Mouse (Mus musculus) cerebellum, adult 2 months (tissue): Measurements from ENCODE around the gene Rev3l.

Source experiments
- CTCF ChIP-seq: fragments of 200-500 bp; IDR thresholded peaks from 2 replicates; pipeline ENCODE4 v1.5.1; 2011; ENCODE audit warnings: low read depth, mild to moderate bottlenecking, control low read depth, low read length, moderate library complexity, borderline replicate concordance; ENCODE audit not compliant: insufficient read depth
- POLR2A ChIP-seq: fragments of 200-500 bp; IDR thresholded peaks from 2 replicates; pipeline ENCODE4 v1.6.1; 2011; ENCODE audit warnings: low read length, control low read depth, borderline replicate concordance; ENCODE audit not compliant: insufficient read depth

DNA sequence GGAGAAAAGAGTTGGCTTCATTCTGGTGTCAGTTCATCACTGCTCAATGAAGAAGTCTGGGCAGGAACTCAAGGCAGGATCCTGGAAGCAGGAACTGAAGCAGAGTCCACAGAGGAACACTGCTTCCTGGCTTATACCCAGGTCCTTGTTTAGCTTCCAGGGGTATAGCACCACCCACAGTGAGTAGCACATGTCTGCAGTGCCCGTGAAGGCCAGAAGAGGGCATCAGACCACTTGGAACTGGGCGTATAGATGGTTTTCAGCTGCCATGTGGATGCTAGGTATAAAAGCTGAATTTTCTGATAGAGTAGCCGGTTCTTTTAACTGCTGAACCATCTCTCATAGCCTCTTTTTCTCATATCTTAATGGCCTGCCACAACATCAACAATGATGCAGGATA, 79.6 kb downstream of the Rev3l start:
- TF ChIP-seq CTCF (peak; percentile 41; the same call in 1 of the 2 replicates), POLR2A (no peak)
